Mouse (Mus musculus) lung, adult 2 months (tissue): Measurements from ENCODE around the gene Otop2. TPM values are rescaled to one million over a fixed set of nuclear protein-coding genes. Genes with fewer than 3 reads are reported as not detected.

ENCODE experiments used
- DNase-seq: peaks from one replicate; pipeline ENCODE4 v3.0.0; 2022
- H3K4me1 ChIP-seq: fragments of 200-500 bp; 2 replicates; pipeline ENCODE4 v1.6.1; 2011; ENCODE audit warnings: low read length; ENCODE audit not compliant: control insufficient read depth, insufficient read depth
- H3K4me3 ChIP-seq: fragments of 200-500 bp; replicated peaks from 2 replicates; pipeline ENCODE3; 2011; ENCODE audit warnings: low read depth, mild to moderate bottlenecking, control low read depth, low read length; ENCODE audit errors: extremely low read depth
- CTCF ChIP-seq: fragments of 200-500 bp; IDR thresholded peaks from 2 replicates; pipeline ENCODE4 v1.5.1; 2011; ENCODE audit warnings: mild to moderate bottlenecking, low read length, control low read depth; ENCODE audit not compliant: insufficient read depth
- POLR2A ChIP-seq: fragments of 200-500 bp; IDR thresholded peaks from 2 replicates; pipeline ENCODE4 v1.6.1; 2011; ENCODE audit warnings: low read depth, mild to moderate bottlenecking, control low read depth, low read length, borderline replicate concordance; ENCODE audit errors: extremely low read depth
- WGBS: fragments of 180-500 bp; shearing (Covaris S2); methylation state at CpG from one replicate; pipeline ENCODE4 v1.1.7; 2018; 5-methylcytosine and 5-hydroxymethylcytosine counted together
- polyA plus RNA-seq: library from polyadenylated mRNA; depleted of rRNA; stranded (reverse); fragments of >200 nt; gene quantifications from 2 replicates; pipeline ENCODE4 v1.2.3, GENCODE M21; 2012

The Otop2 gene
- polyA plus RNA-seq, 1 experiment, result 8.3 TPM

DNA sequence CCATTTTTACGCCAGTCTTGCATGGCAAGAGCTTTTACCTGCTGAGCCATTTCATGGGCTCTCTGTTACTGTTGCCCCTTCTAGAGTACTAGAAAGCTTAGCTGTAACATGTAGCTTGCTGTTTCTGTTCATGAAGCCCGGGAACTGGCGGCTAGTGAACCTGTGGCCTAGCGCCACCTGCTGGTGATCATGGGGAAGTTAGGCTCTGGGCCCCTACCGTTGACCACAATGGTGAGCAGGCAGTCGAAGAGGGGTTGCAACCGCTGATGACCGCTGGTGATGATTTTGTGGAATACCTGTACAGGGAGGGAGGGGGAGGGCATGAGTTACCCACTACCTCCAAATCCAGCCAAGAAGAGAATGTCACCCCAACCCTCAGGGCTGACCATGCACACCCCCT lies 47.2 kb downstream of the Otop2 start:
- TF ChIP-seq POLR2A (no peak), CTCF (peak; percentile 90)
- WGBS, result 9% methylated on average over 8 of the region's 8 CpGs
- DNase-seq, result peak; percentile 45

GRCm38 (mm10) chr11:115358468-115358867 lies 51.5 kb downstream of the Otop2 start:
- peak; percentile 74 for DNase-seq
- Histone ChIP-seq H3K4me1 (peaks cover 9% of the 10 kb centered on the region), H3K4me3 (no peak overlapping the region)
- TF ChIP-seq CTCF, result no peak
- TF ChIP-seq POLR2A, result no peak
- 11% methylated on average over 5 of the region's 5 CpGs for WGBS

More for the DNA sequence above, 47.2 kb downstream of the Otop2 start:
- H3K4me3 ChIP-seq, result no peak overlapping the region
- H3K4me1 ChIP-seq, result peaks cover 7% of the 10 kb centered on the region

- WGBS, result 32% methylated on average over 3 of the region's 3 CpGs
Measured at GRCm38 (mm10) chr11:115359293-115359692, 52.3 kb downstream of the Otop2 start.

DNA sequence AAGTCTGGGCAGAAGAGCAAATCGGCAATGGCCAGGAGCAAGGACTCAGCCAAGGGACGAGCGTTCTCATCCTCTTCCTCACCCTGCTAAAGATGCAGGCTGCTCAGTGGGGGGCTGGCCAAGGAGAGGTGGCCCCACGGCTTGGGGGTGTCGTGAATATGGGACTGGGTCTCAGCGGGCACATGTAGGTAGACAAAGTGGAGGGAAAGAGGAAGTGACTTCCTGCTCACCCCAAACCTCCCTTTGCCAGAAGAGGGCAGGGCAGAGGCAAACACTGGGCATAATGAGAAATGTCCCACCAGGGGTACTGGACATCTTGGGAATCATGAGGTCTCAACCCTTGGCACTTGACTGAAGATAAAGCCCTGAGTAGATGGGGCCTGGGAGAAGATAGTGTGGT lies 52.8 kb downstream of the Otop2 start:
- Histone ChIP-seq H3K4me1 (peaks cover 9% of the 10 kb centered on the region), H3K4me3 (no peak overlapping the region)
- TF ChIP-seq CTCF, result peak; percentile 39; the same call in 1 of the 2 replicates
- no peak for TF ChIP-seq POLR2A
- WGBS, result 37% methylated on average over 6 of the region's 6 CpGs
- DNase-seq, result no peak

More at GRCm38 (mm10) chr11:115359293-115359692, 52.3 kb downstream of the Otop2 start:
- DNase-seq, result no peak
- H3K4me3 ChIP-seq, result no peak overlapping the region
- TF ChIP-seq POLR2A (no peak), CTCF (no peak)
- H3K4me1 ChIP-seq, result peaks cover 9% of the 10 kb centered on the region

DNA sequence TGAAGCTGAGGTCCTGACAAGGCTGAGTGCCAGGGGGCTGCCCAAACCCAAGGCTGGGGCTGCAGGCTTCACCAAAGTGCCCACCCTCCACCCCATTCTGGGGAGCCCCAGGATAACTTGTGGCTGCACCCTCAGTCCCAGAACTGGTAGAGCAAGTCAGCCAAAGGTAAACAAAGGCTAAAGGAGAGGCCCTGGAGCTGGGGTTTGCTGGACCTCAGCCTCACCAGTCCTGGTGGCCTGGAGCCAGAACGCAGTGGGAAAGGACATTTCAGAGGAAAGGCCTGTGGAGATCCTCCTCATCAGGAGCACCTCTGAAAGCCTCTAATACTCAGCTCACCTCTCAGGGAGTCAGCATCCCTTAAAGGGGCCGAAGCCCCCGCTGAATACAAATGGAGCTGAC lies 57.2 kb downstream of the Otop2 start:
- no peak for TF ChIP-seq CTCF
- TF ChIP-seq POLR2A, result no peak
- no peak for DNase-seq
- Histone ChIP-seq H3K4me1 (peaks cover 13% of the 10 kb centered on the region), H3K4me3 (no peak overlapping the region)
- 86% methylated on average over 3 of the region's 3 CpGs for WGBS

DNA sequence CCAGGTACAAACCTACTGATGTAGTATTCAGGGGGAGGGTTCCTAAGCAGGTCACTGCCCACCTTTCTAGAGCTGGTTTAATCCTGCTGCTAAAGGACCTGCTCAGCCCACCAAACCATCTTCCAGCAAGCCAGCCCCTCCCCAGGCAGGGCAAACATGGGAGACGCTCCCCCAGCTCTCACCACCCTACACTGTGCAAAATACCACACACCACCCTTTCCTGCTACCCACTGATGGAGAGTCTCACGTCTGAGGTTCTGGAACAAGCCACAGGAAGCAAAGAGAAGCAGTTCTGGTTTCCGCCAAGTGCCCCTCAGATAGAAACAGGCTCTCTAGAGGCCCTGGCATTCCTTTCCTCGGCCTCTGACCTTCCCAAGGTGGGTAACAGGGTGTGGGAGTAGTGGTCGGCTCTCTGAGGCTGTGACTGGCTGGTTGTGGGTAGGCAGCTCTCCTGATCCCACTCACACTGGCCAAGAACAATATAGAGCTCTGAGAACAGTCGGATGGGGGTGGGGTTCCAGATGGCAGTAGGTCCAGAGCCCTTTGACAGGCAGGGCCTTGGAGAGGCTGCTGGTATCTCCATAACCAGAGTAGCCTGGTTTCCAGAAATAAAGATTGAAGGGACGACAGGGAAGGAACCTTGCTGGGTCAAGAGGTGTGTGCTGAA lies 59.2 kb downstream of the Otop2 start:
- no peak for TF ChIP-seq POLR2A
- TF ChIP-seq CTCF, result no peak
- no peak overlapping the region for H3K4me3 ChIP-seq
- DNase-seq, result no peak
- peaks cover 11% of the 10 kb centered on the region for H3K4me1 ChIP-seq
- WGBS, result 24% methylated on average over 7 of the region's 7 CpGs

GRCm38 (mm10) chr11:115366706-115367394 lies 59.9 kb downstream of the Otop2 start:
- TF ChIP-seq CTCF, result no peak
- no peak for TF ChIP-seq POLR2A
- peak; percentile 33 for DNase-seq
- peak overlapping the region; percentile 78 for H3K4me3 ChIP-seq
- H3K4me1 ChIP-seq, result peaks cover 11% of the 10 kb centered on the region
- 4% methylated on average over 28 of the region's 28 CpGs for WGBS

DNA sequence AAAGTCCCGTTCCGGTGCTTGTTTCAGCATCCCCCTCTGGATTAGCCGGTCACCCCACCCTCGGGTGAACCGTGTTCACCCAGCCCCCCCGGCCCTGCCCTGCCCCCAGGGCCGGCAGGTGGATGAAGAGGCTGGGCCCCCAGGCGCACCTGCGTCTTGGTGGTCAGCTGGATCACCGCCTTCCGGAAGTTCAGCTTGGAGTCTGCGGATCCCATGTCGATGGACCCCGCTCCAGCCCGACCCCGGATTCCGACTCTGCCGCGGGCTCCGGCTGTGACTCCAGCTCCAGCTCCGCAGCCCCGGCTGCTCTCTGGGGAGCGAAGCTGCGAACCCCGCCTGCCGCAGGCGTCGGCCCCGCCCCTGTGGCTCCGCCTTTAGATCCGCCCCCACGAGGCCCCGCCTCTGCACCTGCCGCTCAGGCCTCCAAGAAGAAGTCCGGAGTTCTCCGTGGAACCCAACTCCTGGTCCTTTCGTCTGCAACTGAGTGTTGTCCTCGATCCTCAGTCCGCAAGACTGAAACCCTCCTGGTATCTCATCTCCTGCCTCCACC lies 60.5 kb downstream of the Otop2 start, which contains the start of gene Hid1:
TSS of gene Hid1 (minus strand) at position 362 of the 550 bp plus-strand sequence.
- Histone ChIP-seq H3K4me3 (peak within 1 kb of the TSS; percentile 78), H3K4me1 (peaks cover 11% of the 10 kb centered on the region)
- under 1% methylated on average over 39 of the region's 39 CpGs for WGBS
- TF ChIP-seq POLR2A, result peak; percentile 54; the same call in 1 of the 2 replicates
- TF ChIP-seq CTCF, result no peak
- DNase-seq, result peak; percentile 90

- peaks cover 5% of the 10 kb centered on the region for H3K4me1 ChIP-seq
- WGBS, result 65% methylated on average over 7 of the region's 7 CpGs
- DNase-seq, result no peak
- TF ChIP-seq POLR2A, result no peak
- no peak for TF ChIP-seq CTCF
- no peak overlapping the region for H3K4me3 ChIP-seq
Measured at GRCm38 (mm10) chr11:115370368-115370767, 63.4 kb downstream of the Otop2 start.
